Comparison of ENCODE assay signal across 11 mouse cellular contexts in genomic region chr7:36016926-36017753, GRCm38 (mm10).
DNase-seq lines count a peak whose midpoint lies in the region; ATAC-seq lines count a peak whose summit lies in the region.
"Had no signal": no experiment of that assay in that cellular context is flagged by ENCODE, and none has a peak within 500 bp of the region (broad histone marks: within the 10 kb centered on the region; RNA-seq: fewer than 3 reads in every experiment).

No protein-coding gene starts in this region.

- no peak overlapping the region for H3K27ac ChIP-seq in forebrain, embryonic 11.5 days (ENCODE audit: low read depth, low read length)
- no peak overlapping the region for H3K27ac ChIP-seq in forebrain, embryonic 13.5 days
- no peak overlapping the region for H3K27ac ChIP-seq in neural tube, embryonic 15.5 days (replicated peaks)
- H3K27ac ChIP-seq: heart, embryonic 15.5 days had no signal

- ATAC-seq in forebrain, embryonic 11.5 days (replicated peaks; ENCODE audit: low FRiP score), result no peak
- ATAC-seq in forebrain, embryonic 13.5 days, result no peak
- peak; percentile 75 for ATAC-seq in neural tube, embryonic 15.5 days (ENCODE audit: low FRiP score)

- no peak overlapping the region for H3K4me3 ChIP-seq in forebrain, embryonic 11.5 days (ENCODE audit: low read depth, low read length)
- no peak overlapping the region for H3K4me3 ChIP-seq in forebrain, embryonic 13.5 days
- no peak overlapping the region for H3K4me3 ChIP-seq in neural tube, embryonic 15.5 days (replicated peaks)
- H3K4me3 ChIP-seq: heart, embryonic 15.5 days had no signal

- H3K4me1 ChIP-seq in forebrain, embryonic 11.5 days (replicated peaks; ENCODE audit: control insufficient read depth, insufficient read depth, low read length), result no peaks in the 10 kb centered on the region
- no peaks in the 10 kb centered on the region for H3K4me1 ChIP-seq in forebrain, embryonic 13.5 days
- H3K4me1 ChIP-seq in neural tube, embryonic 15.5 days, result peaks cover 20% of the 10 kb centered on the region
- H3K4me1 ChIP-seq: heart, embryonic 15.5 days had no signal

- H3K4me2 ChIP-seq in forebrain, embryonic 11.5 days (ENCODE audit: low read depth, low read length, severe bottlenecking), result no peak overlapping the region
- no peak overlapping the region for H3K4me2 ChIP-seq in forebrain, embryonic 13.5 days
- H3K4me2 ChIP-seq in neural tube, embryonic 15.5 days, result peak overlapping the region; percentile 41
- H3K4me2 ChIP-seq: heart, embryonic 15.5 days had no signal

- H3K9ac ChIP-seq in forebrain, embryonic 11.5 days (ENCODE audit: low read length), result no peak overlapping the region
- H3K9ac ChIP-seq in forebrain, embryonic 13.5 days, result no peak overlapping the region
- H3K9ac ChIP-seq in neural tube, embryonic 15.5 days (replicated peaks), result no peak overlapping the region
- H3K9ac ChIP-seq: heart, embryonic 15.5 days had no signal

- H3K36me3 ChIP-seq in forebrain, embryonic 11.5 days (ENCODE audit: control insufficient read depth, insufficient read depth, low read length), result no peaks in the 10 kb centered on the region
- H3K36me3 ChIP-seq in forebrain, embryonic 13.5 days (ENCODE audit: poor library complexity, severe bottlenecking), result no peaks in the 10 kb centered on the region
- H3K36me3 ChIP-seq in neural tube, embryonic 15.5 days, result no peaks in the 10 kb centered on the region
- H3K36me3 ChIP-seq: G1E; heart, embryonic 15.5 days had no signal

- WGBS in forebrain, embryonic 11.5 days, result 78% methylated on average over 19 of the region's 19 CpGs
- 72% methylated on average over 19 of the region's 19 CpGs for WGBS in forebrain, embryonic 13.5 days
- WGBS in neural tube, embryonic 15.5 days, result 17% methylated on average over 19 of the region's 19 CpGs

- no peaks in the 10 kb centered on the region for H3K9me3 ChIP-seq in forebrain, embryonic 11.5 days (ENCODE audit: control insufficient read depth, low read length)
- H3K9me3 ChIP-seq in forebrain, embryonic 13.5 days (replicated peaks), result no peaks in the 10 kb centered on the region
- no peaks in the 10 kb centered on the region for H3K9me3 ChIP-seq in neural tube, embryonic 15.5 days (replicated peaks)
- H3K9me3 ChIP-seq: heart, embryonic 15.5 days had no signal

- H3K27me3 ChIP-seq in forebrain, embryonic 11.5 days (ENCODE audit: control insufficient read depth, insufficient read depth, low read length), result no peaks in the 10 kb centered on the region
- H3K27me3 ChIP-seq in forebrain, embryonic 13.5 days, result no peaks in the 10 kb centered on the region
- no peaks in the 10 kb centered on the region for H3K27me3 ChIP-seq in neural tube, embryonic 15.5 days (replicated peaks)
- H3K27me3 ChIP-seq: heart, embryonic 15.5 days had no signal

- intact Hi-C loops in left cerebral cortex, postnatal 14 days (cut with DNase I), result no loop called here

- DNase-seq in forebrain, embryonic 11.5 days (ENCODE audit: low spot score), result peak; percentile 37
- peak; percentile 24 for DNase-seq in ovary, postnatal 14 days (ENCODE audit: low spot score)
- no peak for DNase-seq in ovary, postnatal 10 days (ENCODE audit: low spot score)
- DNase-seq in kidney, postnatal 4 days, result peak; percentile 44 to 64
- DNase-seq in adrenal gland, adult 2 months, result no peak
- DNase-seq in left cerebral cortex, postnatal 14 days (ENCODE audit: low spot score in 2 of 2), result no peak
- DNase-seq: right cerebral cortex, postnatal 4 days had no signal

Comparison
In these comparisons a context has a peak if more than half of its experiments do, and no peak if none do; other contexts are left out.
1. DNase-seq: peak in forebrain, embryonic 11.5 days (single experiment), ovary, postnatal 14 days (single experiment) and kidney, postnatal 4 days (2 of 2); none in ovary, postnatal 10 days (single experiment), adrenal gland, adult 2 months (single experiment) and left cerebral cortex, postnatal 14 days (0 of 2).